Mouse (Mus musculus) 3T3-L1 (cell line): ENCODE measurements around the gene Myh10.

Source experiments
- DNase-seq: peaks from one replicate; pipeline ENCODE4 v3.0.0-alpha.2; 2015; ENCODE audit warnings: low read depth, low spot score

Gene Myh10

DNA sequence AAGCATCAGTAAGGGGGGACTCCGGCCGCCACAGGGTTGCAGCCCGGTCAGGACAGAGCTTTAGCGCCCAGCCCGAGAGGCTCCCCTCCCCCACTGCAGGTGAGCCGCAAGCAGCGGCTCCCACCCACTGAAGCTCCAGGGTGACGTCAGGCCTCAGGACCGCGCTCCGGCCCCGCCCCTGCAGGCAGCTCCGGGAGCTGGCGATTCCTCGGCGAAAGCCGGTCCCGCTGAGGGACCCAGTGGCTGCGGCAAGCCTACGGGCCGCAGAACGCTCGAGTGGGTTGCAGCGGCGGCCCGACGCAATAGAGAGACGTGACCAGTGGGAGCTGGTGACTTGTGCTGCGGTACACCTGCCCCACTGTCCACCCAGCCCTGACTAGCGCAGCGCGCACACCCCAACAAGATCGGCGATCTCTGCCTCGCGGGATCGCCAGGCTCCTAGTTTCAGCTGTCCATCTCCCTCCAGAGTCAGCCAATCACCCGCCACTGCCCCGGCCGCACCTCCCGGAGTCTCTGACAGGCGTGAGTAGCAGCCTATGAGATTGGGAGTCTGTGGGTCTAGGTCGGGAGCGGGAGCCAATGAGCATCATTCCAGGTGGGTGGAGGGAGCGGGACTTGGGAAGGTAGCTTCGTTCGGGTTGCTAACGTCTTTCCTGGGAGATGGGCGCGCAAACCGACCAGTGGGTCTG is at the start of gene Myh10:
Myh10 (plus strand) TSS at position 239 of the 689 bp plus-strand sequence.
- DNase-seq: peak; percentile 100

DNA sequence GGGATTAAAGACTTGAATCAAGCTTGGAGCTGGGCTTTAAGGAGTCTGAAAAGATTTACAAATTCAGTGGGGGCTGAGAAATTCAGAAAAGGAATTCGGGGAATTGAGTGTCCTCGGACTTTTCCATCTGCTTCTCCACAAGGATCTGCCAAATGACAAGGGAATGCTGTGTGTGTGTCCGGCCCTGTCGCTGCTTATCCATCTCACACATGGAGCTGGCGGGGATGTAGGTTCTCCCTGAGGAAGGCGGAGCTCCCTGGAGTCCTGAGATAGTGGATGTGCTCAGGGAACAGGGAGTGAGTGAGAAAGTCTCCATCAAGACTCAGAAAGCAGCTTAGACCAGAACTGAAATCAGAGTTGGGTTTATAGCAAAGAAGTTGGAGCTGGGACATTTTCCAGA is 46.6 kb upstream of the Myh10 start:
- no peak for DNase-seq

DNA sequence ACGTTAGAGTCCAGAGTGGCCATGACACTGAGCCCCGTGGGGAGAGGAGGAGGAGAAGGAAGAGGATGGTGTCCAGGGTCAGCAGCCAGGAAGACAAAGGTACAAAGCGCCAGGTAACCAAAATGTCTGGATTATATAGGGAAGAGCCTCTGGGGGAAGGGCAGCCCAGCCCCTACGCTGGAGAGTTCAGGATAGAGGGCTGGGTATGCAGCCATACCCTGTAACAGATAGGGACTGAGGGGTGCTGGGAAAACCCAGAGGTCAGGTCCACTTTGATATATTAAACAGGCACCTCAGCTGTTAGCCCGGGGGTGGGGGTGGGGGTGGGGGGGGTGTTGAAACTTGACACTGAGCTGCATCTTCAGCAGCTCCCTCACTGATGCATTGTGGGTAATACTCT is 43.6 kb upstream of the Myh10 start:
- DNase-seq: no peak

DNA sequence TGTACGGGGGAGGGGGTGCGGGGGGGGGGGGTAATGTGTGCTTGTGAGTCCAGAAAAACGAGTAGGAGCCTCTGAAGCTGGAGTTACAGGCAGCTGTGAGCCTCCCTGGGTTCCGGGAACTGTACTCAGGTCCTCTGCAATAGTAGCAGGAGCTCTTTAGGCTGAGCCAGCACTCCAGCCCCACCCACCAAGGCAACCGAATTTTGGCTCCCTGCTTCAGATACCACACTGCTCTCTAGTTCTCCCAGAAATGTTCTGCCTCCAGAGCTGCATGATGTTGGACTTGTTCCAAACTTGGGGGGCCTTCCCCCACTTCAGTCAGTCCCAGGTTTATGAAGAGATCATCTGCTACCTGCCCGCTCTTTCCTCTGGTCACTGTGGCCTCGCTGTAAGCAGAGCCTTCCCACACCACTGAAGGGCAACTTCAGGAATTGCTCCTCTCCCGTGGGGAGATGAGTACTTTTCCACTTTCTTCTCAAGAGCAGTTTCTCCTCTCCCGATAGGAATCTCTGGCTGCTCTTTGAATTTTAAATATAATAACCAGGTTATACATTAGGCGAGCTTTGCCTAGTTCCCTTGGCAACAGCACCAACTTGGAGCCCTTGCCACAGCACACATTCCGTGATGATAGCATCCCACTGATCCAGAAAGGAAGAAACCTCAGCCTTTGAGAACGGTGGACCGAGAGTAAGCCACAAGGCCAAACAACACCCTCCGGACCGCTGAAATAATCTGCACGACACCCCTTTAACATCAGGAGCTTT is 42.8 kb upstream of the Myh10 start:
- DNase-seq: no peak

DNA sequence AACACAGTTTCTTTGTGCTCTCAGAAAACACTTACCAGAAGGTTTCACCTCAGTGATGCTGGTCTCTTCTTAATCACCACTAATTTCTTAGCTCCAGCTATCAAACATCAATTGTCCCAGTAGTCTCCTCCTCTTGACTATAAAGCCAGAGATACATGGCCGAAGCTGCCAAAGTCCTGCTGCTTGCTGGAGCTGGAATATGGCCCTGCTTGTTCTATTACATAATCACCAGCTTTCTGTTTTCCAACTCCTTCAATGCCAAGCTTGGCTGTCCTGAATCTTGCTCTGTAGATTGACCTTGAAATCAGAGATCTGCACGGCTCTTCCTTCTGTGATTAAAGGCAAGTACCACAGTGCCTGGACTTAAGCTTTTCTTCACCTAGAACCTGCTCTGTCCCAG is 39.8 kb upstream of the Myh10 start:
- DNase-seq: no peak

DNA sequence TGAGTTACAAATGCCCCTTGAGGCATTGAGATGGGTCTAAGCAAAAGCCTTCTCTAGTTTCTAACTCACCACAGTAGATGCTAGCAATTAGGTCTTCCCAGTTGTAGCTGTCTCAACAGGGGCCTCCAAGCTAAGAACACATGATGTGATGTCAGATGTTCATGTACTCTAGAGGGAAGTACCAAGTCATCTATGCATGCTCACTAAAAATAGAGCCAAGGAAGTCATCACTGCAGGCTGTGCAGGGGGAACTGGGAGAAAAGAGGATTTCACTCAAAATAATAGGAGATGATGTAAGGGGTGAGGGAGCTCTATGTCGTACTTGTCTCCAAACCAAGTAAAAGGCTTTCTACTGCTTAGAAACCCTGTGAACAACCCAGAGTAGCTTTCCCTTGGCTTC is 35.8 kb upstream of the Myh10 start:
- no peak for DNase-seq

DNA sequence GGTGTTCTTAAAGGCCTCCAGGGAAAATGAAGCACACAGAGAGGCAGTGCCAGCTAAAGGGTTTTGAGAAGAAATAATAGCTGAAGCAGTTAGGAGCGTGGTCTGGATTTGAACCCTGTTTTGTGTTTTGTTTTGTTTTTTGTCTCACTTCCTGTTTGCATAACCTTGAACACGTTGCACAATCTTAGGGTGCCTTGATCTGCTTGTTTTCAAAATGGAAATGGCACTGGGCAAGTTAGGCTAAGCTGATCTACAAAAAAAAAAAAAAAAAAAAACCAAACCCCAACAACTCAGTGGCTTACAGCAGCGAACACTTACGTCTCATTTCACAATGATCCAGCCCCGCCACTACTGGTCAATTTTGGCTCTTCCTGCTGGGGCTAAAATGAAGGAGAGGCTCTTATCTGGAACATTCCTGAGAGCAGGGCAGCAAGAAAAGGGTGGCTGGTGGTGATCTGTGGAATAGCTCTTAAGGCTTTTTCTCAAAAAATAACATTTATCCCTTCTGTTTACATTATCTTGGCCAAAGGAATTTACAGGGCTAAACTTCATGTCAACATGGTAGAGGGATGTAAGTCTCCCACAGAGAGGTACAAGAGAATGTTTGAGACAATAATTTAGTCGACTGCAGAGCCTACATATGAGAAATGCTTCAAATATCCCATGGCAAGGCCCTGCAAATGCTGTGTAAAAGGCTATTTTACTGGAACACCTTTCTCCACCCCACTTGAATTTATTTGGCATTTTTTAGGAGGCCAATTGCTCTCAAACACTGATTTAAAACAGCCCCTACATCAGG is 34.3 kb upstream of the Myh10 start:
- DNase-seq: peak; percentile 35

DNA sequence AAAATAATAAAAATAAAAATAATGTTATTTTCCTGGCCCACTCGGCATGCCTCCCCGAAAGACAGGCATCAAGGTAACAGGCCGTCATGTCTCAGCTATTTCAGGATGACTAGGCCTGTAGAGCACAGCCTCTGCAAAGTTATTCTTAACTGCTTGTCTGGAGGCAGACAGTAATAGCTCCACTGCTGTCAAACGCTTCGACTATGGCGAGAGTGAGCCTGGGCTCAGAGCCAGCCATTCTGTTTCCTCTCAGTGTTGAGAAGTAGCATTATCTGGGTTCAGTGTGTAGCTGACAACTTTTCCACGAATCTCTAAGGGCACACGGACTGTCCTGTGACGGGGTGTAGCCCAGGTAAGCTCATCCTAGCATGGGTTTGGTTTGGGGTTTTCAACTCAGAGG is 33.5 kb upstream of the Myh10 start:
- DNase-seq: no peak

DNA sequence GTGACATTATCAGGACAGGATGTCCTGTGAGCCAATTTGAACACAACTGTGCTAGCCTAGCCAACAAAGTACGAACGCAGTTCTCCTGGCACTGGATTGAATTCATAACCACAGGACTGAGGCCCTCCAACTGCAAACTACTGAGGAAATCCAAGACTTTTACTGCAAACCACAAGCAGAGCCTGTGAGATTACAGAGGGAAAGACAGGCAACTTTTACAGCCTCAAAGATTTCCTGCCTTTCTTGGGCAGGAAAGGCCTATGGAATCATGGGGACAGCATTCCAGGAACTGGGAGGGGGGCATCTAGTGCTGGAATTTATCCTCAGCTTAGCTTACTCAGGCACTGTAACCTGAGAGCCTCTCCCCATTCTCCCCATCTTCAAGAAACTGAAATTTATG is 26.0 kb upstream of the Myh10 start:
- no peak for DNase-seq

DNA sequence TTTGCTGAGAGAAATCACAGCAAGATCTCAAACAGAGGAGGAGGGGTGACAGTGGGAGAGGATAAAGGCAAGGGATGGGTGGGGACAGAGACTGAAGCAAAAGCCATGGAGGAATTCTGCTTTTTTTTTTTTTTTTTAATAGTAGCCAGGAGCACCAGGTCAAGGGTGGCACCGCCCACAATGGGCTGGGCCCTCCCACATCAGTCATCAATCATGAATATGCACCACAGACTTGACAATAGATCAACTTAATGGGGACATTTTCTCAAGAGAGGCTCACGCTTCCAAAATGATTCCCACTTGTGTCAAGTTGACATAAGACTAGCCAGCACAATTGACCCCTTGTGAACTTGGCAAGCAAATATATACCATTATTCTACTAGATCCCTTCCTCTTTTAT is 25.1 kb upstream of the Myh10 start:
- no peak for DNase-seq

DNA sequence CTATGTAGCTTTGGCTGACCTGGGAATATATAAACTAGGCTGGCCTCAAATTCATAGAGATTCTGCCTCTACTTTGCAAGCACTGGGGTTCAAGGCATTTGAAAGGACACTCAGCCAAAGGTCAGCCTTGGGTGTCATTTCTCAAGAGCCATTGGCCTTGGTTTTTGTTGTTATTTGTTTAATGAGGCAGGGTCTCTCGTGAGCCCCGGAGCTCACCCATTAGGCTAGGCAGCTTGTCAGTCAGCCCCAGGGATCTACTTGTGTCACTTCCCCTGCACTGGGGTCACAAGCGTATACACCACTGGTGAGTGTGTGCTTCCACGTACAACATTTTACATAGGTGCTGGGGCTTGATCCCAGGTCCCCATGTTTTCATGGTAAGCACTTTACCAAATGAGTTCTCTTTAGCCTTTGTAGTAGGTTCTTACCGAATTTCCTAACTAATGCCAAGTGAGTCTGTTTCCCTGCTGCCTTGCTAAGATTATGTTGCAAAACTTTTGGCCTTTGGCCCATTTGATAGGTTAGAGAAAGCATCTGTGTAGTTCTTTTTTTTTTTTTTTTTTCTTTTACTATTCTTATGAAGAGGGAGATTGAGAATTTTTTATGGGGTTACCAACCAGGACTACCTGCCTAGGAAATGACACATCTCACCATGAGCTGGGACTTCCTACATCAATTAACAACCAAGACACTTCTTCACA is 18.9 kb upstream of the Myh10 start:
- DNase-seq: peak; percentile 22

DNA sequence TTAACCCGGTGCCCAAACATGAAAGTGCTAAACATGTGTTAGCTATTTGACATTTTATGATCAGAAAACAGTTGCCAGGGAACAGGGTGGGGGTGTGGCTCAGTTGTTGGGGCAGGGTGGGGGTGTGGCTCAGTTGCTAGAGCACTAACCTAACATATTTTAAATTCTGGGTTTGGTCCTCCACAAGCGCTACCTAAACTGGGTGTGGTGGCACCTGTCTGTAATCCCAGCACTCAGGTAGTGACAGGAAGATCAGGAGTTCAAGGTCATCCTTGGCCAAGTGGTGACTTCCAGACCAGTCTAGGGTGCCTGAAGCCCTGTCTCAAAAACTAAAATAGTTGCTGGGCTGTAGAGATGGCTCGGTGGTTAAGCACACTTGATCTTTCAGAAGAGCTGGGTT is 17.3 kb upstream of the Myh10 start:
- DNase-seq: no peak

DNA sequence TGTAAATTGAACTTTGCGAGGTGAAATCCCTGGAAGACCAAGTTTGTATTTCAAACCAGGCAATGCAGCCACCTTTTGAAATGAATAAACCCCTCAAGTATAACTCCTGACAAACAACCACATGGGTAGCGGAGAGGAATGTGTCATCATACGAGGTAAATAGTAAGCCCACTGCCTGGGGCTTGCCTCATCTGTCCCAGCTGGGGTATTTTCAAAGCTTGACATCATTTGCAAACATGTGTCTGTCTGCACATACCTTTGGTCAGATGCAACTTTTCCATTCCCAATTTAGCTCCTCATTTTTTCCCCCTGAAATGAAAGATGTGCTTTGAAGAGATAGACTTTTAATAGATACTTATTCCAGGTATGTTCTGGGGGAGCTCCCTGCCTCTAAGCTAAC is 16.7 kb upstream of the Myh10 start:
- DNase-seq: no peak

DNA sequence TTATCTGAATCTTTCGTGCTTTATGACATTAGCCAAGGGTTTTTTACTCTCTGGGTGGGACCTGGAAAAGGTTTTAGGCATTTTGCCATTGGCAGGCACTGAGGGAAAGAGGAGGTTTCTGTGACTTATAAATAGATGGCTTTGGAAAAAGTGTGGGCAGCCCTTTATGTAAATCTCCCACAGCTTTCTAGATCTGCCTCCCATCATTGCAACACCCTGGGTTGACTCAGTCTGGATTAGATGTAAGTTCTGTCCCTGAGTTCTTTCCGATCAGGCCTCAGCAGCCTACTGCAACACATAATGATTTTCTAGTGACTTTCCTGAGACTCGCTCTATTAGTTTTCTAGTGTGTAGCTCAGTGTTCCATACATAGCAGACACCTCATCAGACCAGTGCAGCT is 16.1 kb upstream of the Myh10 start:
- DNase-seq: peak; percentile 15

DNA sequence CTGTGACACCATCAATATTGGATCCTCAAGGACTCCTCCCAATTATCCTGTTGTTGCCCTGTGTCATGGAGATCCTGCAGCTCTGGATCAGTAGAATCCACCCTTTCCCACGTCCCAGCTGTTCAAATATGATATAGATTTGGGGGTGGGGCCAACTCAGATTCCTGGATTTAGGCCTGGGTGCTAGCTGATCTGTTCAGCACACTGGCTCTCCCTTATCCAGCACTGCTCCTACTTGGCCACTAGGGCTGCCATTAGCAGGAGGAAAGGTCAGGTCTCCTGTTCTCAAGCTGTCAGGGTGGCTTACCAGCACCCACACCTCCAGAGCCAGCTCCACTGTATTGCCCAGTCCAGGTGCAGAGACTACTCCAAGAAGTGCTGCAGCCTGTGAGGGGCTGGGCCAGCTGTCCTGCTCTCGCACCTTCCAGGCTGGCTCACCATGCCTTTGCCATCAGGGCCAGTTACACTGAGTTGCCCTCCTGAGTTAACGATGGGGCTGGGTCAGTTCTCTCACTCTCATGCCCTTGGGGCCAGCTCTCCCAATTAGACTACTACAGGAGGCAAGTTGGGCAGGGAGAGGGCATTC is 10.0 kb upstream of the Myh10 start:
- DNase-seq: no peak

DNA sequence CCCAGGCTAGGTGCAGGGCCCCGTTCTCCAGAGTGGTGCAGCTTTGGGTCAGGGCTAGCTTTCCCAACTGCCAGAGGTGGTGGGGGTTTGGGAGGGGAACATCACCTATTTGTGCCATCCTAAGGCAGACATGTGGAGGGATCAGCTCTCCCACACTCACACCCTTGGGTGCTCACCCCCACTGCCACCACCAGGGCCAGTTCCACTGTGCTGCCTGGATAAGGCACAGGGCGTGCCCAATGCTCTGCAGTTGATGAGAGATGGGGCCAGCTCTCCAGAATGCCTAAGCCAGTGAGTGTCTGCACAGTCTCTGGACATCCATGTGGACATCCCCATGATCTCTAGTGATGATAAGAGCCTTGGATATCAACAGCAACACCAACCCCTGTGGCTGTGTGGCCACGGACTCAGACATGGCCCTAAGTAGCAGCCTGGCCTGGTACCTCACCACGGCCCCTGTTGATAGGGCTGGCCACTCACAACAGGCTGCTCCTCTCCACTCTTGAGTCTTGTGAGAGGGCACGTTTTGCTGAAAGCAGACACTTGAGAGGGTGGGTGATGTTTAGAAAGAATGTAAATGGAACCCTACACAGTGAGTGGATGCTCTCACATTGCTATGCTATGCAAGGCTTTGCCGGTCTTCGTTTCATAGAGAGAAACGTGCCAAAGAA is 9.1 kb upstream of the Myh10 start:
- DNase-seq: no peak

DNA sequence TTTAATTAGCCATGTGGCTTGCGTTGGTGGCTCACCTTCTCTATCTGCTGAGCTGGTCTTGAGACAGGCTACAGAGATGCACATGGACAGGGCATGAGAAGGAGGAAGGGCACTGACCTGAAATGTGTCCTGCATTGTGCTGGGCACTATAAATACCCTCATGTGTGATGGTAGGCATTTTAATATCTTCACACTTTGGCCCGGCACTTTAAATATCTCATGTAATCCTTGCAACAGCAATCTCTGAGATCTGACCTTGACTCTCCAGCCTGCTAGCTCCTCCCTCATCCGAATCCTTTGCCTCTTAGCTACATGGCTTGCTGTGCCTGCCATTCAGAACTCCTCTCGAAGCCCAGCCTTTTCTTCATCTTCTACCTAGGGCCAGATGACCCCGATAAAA is 5.4 kb upstream of the Myh10 start:
- no peak for DNase-seq

DNA sequence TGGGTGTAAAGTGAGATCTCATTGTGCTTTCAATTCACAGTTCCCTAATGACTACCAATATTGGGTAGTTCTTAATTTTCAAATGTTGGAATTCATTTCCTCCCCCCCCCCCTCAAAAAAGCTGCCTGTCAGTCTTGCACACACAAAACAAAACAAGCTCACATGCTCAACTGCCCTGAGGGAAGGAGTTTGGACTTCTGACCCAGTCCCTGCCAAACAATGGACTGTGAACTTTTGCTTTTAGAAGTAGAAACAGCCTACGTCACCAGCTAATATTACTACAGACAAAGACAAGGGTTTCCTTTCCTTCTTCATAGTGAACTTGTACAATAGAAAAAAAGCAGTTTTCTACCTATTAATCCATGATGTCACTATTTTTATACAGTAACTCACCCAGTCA is 2.1 kb upstream of the Myh10 start:
- no peak for DNase-seq

DNA sequence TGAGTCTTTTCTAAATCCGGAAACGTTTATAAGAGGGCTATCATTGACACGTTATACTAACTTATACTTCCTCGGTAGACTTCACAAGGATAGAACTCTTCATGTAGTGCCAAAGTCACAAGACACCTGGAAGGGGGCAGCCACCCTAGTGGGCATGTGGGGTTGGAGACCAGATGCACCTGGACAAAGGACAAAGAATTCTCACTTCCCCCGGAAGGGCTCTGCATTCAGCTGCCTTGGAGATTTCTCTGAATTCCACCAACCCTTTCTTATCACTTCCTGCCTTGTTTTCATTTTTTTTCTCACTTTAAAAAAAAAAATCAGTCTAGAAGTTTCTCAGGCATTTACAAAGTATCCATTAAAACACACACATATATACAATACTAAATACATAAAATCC is 894 bp upstream of the Myh10 start:
- DNase-seq: no peak

DNA sequence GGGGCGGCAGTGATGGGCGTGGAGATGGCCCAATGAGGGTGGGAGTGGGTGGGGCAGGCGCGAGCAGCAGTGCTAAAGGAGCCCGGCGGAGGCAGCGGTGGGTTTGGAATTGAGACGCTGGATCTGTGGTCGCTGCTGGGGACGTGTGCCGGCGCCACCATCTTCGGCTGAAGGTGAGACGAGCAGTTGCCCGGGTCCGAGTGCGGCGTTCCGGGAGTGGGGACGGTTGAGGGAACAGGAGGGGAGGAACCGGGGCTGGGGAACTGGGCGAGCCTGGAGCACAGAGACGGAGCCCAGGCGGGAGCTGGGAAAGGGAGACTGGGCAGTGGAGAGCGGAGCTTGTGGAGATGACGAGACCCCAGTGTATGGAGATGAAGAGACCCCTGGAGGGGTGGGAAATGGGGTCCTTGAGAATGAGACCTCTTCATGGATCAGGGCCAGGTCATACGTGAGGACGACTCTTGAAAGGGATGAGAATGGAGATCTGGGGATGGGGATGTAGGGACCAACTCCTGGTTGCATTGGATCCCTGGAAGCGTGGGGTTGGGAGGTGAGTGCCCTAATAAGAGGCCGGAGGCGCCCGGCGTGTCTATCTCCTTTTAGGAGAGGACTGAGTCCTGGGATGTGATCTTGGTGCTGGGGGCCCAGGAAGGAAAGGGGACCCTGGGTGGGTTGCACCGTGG is 792 bp downstream of the Myh10 start:
- peak; percentile 60 for DNase-seq
